Mouse (Mus musculus) cerebellum, adult 2 months (tissue): Measurements from ENCODE around the gene Glra1.

Source experiments
- CTCF ChIP-seq: fragments of 200-500 bp; IDR thresholded peaks from 2 replicates; pipeline ENCODE4 v1.5.1; 2011; ENCODE audit warnings: low read depth, mild to moderate bottlenecking, control low read depth, low read length, moderate library complexity, borderline replicate concordance; ENCODE audit not compliant: insufficient read depth
- POLR2A ChIP-seq: fragments of 200-500 bp; IDR thresholded peaks from 2 replicates; pipeline ENCODE4 v1.6.1; 2011; ENCODE audit warnings: low read length, control low read depth, borderline replicate concordance; ENCODE audit not compliant: insufficient read depth

DNA sequence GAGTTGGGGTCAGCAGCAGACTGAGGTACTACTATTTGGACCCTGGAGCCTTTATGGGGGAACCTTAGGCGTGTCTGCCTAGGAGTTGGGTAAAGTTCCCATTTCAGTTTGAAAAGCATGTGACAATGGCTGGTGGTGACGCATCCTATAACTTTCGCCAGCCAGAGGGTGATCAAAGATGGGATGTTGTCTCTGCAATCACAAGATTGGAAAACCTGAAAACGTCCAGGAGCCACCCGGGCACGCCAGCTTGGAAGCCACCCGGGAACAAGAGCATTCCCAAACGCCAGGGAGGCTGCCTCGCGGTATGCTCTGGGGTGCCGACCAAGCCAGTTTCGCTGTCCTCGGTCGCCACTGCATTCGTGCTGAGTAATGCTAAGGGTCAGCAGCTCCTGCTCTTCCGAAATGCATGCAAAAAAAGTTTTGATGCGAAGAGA, 139.4 kb downstream of the Glra1 start:
- TF ChIP-seq CTCF (no peak), POLR2A (no peak)
